Mouse (Mus musculus): ENCODE measurements at regions not wholly inside any gene's neighbourhood (a gene's known extent, or its start where the extent isn't known, plus 50 kb on each side); places are given as distances from the start of the nearest gene placed in this dataset.

DNA sequence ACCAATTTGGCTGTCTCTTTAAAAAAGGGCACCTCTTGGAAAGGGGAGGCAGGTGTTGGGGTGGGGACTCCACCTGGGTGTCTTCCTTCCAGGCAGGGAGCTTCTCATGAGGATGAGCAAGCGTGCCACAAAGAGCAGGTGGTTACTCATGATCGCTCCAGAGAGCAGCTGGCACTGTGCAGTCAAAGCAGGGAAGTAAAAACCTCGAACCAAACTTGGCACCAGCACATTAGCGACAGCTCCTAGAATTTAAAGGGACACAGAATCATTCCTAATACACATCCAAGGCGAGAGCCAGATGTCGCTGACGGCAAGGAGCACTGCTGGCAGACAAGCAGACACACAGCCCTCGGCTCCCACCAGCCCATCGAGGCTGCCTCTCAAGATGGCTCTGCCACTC is 70.4 kb downstream of the Irx5 start:
- no peak for DNase-seq

- DNase-seq = no peak
These were observed 79.7 kb downstream of the Irx5 start for GRCm38 (mm10) chr8:92437075-92437663.

GRCm38 (mm10) chr8:92438294-92438693 is 80.9 kb downstream of the Irx5 start:
- DNase-seq = no peak

GRCm38 (mm10) chr8:92439713-92440436 is 82.5 kb downstream of the Irx5 start:
- DNase-seq = no peak

- DNase-seq = no peak
These were observed 84.7 kb downstream of the Irx5 start for GRCm38 (mm10) chr8:92442086-92442485.

GRCm38 (mm10) chr8:92459291-92459690 is 101.9 kb downstream of the Irx5 start:
- DNase-seq = no peak

DNA sequence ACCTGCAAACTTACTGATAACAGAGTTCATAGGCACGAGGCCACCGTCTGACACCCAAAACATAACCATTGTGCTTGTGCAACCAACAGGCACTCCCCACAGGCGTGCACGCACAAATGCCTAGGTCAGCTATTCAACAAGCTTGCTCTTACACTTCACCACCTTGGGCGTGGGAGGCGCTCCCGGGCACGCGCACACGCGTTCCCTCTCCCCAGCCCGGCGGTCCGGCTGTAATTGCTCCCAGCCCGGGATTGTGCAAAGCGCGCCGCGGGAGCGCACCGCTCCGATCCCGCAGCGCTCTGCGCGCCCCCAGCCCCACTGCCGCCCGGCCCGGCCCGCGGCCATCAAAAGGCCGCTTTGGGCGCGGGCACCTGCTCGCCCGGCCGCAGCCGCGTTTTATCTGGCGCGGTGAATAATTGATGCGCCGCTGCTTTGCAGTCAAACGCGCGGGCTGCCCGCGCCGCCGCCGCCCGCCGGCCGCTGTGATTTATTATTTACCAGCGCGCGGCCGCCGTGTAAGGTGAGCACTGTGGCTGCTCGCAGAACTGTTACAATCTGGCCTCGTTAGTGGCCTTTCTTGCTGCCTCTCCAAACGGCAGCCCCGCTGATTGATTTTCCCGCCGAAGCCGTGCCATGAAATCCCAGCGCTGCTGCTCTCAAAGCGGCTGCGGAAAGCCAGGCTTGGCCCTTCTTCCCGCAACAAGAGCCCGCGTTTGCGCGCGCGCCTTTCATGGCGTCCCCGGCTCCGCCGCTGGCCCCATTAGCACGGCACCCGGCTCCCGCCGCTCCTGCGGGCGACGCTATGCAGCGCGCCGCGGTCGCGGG is 102.9 kb downstream of the Irx5 start:
- no peak for DNase-seq

DNA sequence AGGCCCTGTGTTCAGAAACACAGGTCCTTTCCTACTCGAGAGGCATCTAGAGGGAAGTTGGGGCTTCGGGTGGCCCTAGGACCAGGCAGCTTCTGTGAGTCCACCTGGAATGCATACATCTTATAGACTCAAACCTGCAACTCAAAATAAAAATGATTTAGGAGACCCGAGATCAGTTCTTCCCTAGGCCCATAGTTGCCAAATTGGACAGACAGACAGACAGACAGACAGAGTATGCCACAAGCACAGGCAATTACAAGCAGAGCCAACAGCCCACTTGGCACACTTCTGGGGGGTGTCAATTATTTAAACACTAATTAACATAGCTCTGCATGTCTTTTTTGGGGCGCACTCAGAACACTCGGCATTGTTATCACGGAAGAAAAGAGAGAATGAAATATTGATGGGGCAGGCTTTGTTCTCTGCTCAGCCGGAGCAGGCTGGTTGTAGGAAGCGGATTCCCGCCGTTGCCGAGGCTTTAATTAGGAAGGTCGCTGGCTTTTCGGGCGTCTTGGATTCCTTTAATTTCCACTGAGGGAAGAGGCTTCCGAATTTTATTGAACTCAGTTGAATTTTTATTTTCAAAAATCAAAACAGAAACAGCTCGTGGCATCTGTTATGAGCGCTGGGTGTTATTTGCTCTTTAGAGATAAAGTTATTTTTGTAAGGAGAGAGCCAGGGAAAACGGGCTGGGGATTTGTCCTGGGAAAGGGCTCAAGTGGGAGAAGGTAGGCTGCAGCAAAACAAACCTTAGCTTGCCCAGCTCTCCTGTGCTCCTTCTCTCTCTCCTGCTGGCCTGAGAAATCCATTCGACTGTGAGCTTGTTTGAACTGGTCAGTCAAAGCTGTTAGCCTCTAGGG is 111.9 kb downstream of the Irx5 start:
- no peak for DNase-seq

GRCm38 (mm10) chr8:92472257-92472656 is 114.8 kb downstream of the Irx5 start:
- DNase-seq = no peak

GRCm38 (mm10) chr8:92472817-92473216 is 115.4 kb downstream of the Irx5 start:
- no peak for DNase-seq

GRCm38 (mm10) chr8:92482393-92482792 is 125.0 kb downstream of the Irx5 start:
- DNase-seq = no peak

DNA sequence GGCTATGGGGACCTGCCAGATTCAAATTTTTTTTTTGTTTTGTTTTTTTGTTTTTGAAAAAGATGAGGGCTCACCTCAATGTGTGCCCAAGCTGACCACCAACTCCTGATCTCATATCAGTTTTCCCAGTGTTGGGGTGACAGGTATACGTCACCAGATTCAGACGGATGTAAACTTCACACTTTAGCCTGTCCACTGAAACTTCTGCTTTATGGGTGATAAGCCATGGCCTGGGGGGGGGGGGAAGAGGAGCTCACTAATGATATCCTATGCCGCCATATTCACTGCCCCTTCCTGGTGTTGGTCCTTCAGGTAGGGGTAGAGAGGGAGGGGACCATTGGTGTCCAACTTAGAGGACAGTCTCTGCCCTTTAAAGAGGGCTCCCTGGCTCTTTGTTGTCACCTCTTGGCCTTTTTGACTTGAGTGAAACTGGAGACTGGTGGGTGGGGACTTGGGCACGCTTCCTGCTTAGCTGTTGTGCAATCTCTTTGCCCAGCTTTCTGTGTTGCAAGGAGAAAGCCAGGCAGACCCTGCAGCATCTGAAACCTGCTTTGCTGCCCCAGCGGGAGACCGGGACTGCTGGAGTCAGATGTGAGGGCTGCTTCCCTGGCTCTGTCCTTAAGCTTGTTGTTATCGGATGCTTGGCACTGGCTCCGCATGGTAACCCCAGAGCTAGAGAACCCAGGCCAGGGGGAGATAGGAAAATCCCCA is 125.8 kb downstream of the Irx5 start:
- peak; percentile 13 for DNase-seq

GRCm38 (mm10) chr8:92488526-92489159 is 131.2 kb downstream of the Irx5 start:
- DNase-seq = no peak

- DNase-seq = no peak
These were observed 134.1 kb downstream of the Irx5 start for GRCm38 (mm10) chr8:92491533-92491932.

GRCm38 (mm10) chr8:92493403-92493802 is 136.0 kb downstream of the Irx5 start:
- peak; percentile 10 for DNase-seq

DNA sequence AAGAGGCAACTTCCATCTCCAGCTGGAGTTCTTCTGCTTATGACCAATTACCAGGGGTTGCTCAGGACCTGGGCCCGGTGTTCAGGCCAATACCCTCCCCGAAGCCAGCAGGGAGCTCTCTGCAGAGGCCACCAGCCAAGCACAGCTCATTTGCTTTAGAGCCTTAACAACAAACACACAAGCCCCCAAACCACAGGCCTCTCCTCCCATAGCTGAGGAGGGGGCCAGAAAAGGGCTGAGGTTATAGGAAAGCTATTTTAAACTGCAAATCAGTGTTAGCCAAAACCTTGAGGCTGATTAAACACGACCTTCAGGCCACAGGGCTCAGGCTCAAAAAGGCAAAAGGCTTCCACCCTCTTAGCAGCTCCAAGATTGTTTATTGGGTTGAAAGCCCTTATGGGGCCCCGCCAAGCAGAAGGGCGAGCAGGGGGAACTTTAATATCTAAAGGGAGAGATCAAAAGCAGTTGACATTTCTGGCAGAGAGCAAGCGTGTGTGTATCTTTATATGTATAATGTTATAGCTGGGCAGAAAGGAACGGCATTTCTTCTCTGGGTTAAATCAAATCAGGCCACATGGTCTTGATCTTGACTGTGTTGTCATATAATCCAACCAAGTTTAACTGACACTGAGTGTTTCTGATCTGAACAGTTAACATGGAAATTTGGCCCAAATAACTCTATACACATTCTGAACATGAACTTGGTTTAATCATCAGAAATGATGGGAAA is 148.3 kb downstream of the Irx5 start:
- DNase-seq = no peak

DNA sequence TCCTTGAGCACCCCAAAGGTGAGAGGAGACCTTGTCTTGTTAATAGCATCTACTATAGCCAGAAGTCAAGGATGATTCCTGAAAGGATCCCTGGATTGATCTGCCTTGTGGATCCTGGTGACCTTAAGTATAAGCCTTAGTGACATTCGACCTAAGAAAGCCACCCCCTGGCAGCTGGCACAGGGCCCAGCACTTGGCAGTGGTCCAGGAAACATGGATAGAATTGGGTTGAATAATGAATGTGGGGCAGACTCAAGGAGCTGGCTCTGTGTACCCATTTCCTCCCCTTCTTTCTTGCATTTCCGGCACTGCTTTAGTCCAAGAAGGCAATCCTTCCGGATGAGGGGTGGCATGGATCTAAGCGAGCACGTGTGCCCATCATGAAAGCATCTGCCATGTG is 149.0 kb downstream of the Irx5 start:
- no peak for DNase-seq

- DNase-seq = no peak
These were observed 149.5 kb downstream of the Irx5 start for GRCm38 (mm10) chr8:92506906-92507305.

GRCm38 (mm10) chr8:92515385-92515784 is 158.0 kb downstream of the Irx5 start:
- DNase-seq = no peak

GRCm38 (mm10) chr8:92518031-92518430 is 156.1 kb upstream of the Irx6 start:
- no peak for DNase-seq

All from adrenal gland, adult 2 months (tissue).